Mouse (Mus musculus) MEL-GATA-1-ER (cell line): ENCODE measurements around the gene Lsamp.

ENCODE experiments used
- DNase-seq: peaks from one replicate; pipeline ENCODE4 v3.0.0-alpha.2; 2012; ENCODE audit warnings: low read depth; ENCODE audit errors: extremely low read depth

Lsamp gene

DNA sequence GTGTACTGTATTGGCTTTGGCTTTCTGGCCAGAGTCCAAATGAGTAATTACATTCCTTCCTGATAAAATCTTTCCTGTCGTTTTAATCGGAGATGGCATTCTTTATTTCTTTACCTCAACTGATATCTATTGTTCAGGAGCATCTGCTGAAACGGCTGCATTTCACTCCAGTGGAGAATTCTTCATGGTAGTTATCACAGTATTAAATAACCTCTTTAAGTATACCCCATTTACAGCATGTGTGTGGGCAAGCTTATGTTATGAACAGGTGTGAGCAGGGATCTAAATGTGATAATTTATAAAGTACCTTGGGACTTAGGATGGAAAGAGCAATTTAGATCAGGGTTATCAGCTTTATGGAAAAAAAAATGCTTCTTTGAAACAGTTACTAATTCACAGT lies 1196.7 kb downstream of the Lsamp start:
- no peak for DNase-seq

DNA sequence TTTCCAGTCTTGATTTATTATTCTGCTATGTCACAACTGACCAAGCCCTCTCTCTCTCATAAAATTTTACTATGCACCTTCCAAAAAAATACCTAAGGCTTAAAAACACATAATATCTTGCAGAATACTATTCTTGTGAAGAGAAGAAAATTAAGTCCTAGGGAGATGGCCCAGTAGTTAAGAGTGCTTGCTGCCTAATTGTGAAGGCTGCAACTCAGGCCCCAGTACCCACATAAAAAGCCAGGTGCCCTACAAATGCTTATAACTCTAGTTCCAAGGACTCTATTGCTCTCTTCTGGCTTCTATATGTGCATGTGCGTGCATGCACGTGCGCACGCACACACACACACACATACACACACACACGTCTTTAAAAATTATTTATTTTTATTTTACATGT lies 1225.9 kb downstream of the Lsamp start:
- no peak for DNase-seq

DNA sequence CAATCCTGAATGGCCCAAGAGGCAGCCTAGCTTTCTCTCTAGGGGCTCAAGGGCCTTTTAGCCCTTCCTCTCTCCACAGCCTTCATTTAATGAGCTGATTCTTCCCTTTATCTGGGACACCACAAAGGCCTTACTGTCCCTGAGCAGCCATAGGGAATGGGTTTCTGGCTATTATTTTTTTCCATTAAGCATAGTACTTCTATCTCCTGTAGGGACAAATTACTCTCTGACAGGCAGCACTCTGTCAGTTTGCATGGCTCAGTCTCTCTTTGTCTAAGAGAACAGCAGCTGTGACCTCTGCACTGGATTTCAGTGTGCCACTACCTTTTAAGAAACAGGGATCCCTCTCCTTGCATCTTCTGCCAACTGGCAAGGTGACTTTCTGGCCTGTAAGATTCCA lies 1251.7 kb downstream of the Lsamp start:
- DNase-seq, result no peak

DNA sequence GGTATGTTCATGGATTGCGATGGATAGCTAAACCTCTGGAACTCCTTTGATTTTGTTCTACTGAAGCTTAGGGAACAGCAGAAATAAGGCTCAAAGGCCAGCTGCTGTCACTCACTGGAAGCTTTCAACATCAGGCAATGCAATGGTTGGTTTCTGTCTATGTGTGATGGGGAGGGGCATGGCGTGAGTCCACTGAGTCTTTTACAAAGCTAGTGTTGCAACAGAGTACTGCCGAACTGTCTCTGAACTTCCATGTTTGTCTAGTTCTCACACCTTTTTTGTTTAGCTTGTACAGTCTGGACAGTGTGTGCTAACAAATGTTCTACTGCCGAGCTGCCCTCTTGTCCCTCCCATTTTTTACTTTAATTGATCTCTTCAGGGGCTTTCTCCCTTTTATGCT lies 1258.7 kb downstream of the Lsamp start:
- no peak for DNase-seq

DNA sequence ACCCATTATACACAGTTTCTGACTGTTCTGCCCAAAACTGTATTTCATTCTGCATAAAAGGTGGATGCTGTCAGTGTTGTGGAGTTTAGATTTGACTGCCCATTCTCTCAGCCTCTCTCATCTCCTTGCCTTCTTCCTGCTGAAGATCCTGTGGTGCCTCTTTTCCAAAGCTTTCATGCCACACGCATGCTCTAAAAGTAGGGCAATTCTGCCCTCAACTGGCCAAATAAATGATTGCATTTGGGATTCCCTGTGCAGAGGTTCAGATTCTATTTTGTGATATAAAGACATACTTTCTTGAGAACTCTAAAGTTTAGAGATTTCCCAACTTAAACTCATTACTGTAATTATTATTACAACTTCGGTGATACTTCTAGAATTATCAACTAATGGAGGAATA lies 1260.5 kb downstream of the Lsamp start:
- peak; percentile 3 for DNase-seq

DNA sequence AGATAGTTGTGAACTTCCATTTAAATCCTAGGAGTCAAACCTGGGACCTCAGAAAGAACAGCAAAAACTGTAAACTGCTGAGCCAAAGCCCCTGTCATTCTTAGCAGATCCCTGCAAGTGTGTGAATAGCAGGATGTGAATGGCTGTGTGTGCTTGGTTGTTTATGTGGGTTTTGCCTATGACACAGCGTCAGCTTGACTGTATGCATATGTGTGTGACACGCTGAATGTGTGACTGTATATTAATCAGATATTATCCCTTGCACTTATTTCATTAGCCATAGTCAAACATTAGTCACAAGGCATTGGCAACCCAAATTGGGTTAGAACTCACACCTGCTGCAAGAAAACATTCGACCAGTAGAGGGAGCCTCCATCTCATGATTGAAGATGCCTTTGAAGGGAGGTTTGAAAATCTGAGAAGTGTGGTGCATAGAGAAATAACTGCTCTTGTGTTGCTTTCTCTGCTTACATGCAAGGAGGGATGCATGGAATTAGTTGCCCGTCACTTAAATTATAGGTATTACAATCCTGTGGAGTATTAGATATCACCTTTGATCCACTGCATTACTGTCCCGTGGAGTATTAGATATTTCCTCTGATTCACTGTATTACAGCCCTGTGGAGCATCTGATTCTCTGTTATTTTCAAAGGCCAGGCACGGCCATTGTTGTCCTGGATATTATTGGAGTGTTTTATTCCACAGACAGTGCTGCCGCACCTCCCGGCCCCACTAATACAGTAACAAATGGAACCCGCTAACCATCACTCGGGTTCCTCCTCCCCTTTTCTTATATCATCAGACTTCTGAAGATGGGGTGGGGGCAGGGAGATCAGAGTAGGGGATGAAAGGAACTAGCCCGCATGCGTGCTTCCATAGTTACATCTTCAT lies 1274.2 kb downstream of the Lsamp start:
- peak; percentile 5 for DNase-seq

DNA sequence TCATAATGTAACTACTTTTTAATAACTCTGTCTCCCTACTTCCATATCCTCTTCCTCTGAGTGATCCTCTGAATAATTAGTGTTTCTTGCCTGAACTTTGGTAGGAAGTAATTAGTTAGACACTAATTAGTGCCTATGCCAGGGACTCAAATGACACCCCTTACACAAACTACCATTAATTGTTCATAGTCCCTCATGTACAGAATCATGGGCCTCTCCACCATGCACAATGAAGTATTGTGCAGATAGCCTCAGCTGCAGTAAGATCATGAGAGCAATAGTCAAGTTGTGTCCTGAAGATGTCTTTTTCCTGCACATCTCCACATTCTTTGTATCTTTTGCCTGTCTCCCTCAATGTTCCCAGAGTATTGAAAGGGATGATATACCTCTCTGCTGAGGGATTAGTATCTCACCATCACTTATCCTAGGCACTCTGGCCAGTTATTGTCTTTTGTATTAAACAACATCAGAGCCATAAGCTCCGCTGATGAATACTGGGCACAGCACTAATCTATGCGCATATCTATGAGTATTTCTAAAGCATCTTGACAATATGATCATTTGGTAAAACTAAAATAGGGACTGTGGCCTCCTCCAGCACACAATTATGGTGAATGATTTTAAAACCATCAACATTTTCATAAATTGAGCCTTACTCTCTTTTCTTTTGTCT lies 1292.0 kb downstream of the Lsamp start:
- no peak for DNase-seq

DNA sequence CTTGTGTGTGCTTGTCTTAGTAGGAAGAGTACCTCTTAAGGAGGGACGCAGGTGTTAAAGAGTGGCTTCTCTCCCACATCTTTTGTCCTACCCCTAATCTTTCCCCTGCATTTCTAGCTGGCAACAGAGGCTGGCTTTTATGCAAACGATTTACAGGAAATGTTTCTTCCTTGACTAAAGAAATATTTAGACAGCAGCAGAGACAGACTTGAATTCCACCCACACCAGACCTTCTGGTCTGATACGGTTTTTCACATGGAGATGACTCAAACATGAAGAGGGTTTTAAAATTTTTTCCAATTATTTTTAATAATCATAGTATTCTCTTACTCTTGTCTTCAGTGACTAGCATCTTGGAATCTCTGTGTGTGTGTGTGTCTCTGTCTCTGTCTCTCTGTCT lies 1333.8 kb downstream of the Lsamp start:
- DNase-seq, result no peak

DNA sequence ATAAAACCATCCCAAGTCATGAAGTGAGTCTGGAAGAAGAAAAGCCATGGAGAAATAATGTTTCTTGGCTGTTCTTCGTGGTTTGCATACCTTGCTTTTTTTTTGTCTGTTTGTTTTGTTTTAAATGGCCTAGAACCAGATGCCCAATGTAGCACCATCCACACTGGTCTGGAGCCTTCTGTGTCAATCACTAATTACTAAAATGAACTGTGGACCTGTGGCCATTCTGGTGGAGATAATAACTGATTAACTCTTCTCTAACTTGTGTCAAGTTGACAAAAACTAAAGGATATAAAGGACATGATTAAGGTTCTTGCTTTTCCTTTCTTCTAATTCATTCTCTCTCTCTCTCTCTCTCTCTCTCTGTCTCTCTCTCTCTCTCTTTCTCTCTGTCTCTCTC lies 1359.3 kb downstream of the Lsamp start:
- no peak for DNase-seq

DNA sequence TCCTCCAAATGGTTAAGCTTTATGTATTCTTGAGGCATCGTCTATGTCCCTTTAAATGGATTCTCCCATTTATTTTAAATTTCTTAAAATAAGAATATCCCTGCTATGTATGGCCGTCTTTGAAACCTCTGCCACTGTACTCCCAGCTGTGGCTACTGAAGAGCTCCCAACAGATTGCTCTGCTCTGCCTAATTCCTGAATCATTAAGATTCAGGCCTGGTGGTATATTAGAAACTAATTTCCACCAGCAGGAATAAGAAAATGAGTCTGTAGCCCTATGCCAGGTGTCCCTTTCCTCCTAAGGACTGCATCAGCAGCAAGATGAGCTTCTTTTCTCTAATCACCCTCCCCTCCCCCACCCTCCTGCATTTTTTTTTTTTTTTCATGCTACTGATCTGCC lies 1381.0 kb downstream of the Lsamp start:
- DNase-seq, result no peak

DNA sequence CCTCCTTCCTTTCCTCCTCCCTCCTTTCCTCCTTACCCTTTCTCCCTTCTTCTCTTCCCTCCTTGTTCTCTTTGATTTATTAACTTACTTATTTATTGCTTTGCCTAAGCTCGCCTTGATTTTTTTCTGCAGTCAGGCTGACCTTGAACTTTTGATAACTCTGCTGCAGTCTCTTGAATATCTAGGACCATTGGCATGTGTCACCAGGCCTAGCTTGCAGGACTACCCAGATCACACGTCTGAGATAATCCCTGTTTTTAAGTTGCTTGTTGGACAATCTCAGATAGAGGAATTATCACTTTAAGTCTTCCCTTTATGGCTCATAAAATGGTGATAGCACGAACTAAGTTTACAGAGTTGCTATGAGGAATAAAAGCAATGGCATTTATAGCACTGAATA lies 1399.5 kb downstream of the Lsamp start:
- no peak for DNase-seq

DNA sequence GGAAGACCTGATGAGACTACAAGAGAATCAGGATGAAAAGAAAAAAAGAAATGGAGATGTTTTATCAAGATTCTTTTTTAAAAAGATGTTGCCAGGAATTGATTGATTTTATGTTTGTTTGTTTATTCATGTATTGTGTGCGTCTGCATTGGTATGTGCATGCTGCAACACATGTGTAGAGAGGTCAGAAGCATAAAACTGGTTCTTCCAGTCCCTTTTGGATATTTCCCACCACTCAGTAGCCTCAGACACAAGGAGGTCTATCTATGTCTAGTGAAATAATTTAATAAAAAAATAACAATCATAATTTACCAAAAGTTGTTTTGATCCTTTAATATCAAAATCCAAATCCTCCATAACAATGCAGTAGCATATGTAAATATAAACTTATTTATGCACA lies 1400.1 kb downstream of the Lsamp start:
- DNase-seq, result no peak

DNA sequence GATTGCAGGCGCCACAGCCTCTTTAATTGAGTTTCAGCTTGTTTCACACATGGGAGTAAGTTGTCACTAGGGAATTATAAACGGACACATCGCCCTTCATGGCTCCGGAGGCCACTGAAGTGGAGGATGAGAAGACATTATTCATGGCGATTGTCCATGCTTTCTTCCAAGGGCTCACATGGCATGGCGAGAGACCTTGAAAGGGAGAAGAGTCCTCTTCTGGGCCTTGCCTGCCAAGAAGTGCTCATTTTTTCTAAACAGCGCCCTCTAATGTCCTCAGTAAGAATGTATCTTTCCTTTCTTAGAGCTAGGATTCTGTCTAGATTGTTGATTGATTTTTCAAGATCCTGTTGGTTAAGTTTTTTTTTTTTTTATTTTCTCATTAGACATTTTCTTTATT lies 1424.7 kb downstream of the Lsamp start:
- peak; percentile 4 for DNase-seq

DNA sequence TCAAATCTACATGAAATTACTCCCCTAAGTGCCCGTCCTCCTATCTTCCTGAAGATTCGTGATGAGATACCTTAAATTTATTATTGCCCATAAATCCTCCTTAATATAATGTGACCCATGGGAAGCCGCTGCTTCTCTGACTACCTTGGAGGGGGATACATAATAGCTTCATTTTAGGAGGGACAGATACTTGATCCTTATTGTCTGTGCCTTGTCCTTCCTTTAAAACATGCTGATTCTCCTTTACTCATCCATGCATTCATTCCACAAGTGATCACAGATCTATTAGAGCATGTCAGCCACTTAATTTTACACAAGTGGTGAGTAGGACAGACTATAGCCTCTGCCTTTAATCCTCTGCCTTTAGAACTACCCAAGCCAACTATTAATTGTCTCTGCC lies 1426.5 kb downstream of the Lsamp start:
- no peak for DNase-seq

DNA sequence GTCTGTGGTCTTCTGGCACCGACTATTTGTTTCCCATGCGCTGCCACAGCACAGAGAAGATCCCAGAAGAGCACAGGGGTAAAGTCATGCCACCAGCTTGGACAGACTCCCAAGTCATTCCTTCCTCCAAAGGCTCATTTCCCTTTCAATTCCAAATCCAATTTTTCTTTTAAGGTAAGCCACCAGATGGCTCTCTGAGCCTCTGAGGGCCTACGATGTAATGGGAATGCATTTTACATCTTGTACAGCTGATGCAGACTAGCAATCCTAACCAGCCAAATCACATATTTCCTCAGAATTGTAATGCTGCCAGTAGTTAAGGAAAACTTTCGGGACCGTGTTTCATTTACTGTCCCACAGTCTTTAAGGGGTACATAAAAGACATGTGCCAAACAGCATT lies 1433.2 kb downstream of the Lsamp start:
- no peak for DNase-seq

DNA sequence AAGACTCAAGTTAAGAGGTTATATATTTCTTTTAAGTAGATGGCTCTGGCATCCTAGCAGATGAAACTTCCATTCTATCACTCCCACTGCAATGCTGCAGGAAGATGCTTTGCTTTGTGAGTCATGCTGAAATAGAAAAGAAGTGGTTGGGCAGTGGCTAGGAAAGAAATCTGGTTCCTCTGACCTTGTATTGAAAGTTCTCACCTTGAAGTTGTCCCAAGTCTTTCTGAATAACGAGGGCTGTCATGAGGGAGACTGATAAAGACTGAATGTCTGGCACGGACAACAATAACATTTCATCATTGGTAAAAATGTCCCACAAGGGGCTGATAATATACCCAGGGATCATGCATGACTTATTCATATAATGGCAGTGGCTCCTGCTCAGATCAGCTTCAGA lies 1483.2 kb downstream of the Lsamp start:
- no peak for DNase-seq

DNA sequence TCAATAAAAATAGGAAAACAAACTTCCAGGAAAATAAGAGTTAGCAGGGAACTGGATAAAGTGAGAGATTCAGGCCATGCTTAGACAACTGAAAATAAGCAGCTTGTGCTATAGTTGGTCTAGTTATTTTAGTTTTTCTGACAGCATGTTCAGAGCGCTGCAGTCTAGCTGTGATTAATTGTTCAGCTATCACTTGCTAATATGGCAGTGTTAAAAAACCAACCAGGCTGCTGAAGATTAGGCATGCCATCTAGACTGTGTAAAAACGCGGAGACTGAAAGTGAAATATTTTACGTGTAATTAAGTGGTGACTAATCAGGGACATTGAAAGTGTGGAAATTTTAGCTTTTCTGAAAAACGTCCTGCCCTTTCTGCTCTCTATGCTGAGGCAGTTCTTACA lies 1494.5 kb downstream of the Lsamp start:
- no peak for DNase-seq

DNA sequence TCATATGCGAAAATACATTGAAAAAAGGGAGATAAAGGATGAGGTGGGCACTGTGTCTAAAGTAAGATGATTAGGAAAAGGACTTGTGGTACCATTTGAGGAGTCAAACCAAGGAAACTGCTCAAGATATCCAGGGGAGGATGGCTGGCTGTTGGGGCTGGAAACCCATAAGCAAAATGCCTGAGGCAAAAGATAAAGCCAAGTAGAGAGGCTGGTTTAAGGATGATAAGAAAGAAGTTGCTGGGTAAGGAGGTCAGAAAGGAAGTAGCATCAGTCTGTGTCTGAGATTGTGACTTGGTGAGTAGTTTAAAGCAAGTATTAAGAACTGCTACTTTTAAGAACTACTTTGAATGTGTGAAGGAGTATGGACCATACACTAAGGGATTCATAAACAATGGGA lies 1497.7 kb downstream of the Lsamp start:
- DNase-seq, result peak; percentile 76

DNA sequence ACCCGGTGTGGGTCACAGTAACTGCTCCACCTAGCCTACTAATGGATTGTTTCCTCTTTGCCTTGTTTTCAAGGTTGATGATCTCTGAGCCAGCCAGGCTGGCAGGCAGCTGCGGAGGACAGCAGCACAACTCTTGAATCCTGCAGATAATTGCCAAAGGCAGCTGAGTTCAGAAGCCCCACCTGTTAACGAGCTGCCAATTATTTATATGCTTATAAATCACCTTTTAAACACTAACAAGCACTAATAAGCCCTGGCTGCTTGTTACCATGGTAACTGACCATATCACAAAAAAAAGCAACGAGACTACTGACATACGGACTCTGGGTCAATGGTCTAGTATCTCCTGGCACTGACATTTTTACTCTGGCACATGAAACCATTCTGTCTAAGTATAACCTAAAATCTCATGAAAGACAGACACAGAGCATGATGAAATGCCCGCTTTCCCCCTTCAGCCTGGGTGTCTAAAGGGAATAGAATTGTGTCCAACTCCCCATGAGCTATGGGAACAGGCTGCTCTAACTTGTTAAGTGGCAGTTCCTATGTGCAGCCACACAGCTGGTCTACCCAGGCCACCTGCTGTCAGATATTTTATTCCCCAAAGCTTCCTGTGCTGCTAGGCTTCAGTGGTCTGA lies 1526.9 kb downstream of the Lsamp start:
- no peak for DNase-seq

DNA sequence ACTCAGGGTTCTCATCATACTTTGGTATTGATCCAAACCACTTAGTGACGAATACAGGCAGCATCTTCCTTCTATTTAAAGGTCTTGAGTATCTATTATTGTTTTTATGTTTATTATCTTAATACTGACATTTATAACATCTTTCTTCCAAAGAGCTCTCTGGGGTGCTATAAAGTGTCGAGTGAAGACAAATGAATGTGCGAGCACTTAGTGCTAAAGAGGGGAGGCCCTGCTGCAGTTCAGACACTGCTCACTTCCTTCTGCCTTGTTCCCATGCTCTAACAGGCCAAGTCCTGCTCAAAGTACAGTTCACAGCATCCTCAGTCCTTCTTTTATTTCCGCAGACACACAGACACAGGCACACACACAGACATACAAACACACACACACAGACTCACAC lies 1537.4 kb downstream of the Lsamp start:
- no peak for DNase-seq

DNA sequence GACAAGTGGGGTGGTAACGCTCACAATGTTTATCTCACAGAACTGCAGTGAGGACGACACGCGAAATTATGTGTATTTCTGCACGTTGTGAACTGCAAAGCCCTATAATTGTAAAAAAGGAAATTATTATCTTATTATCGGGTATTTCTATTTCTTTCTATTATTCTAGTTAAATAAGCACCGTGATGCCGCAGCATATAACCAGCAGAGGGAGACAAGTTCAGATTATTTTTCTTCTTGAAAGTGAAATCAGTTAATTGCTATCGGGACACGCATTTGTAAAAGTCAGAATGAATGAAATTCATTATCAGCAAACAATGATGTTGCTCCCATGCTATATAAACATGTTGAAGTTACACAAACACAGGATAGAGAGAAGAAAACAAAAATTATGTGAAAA lies 1540.1 kb downstream of the Lsamp start:
- peak; percentile 18 for DNase-seq
